Comparison of ENCODE assay signal across 19 mouse cellular contexts in the genomic region with DNA sequence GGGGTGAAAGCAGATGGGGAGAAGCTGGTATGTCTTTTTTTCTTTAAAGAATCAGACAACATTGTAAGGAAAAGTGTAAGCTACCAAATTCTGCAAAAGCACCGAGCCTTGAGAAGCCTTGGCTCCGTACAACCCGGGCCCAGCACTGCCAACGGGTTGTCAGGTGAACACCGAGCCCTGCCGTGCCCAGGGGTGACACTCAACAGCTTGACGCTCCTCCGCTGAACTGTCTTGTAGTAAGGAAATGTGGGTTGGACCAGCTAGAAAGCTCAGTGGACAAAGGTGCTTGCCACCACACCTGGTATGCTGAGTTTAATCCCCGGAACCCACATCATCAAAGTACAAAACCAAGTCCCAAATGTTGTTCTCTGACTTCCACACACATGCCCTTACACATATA.
"Had no signal": no experiment of that assay in that cellular context is flagged by ENCODE, and none has a peak within 500 bp of the region (broad histone marks: within the 10 kb centered on the region; RNA-seq: fewer than 3 reads in every experiment).

No protein-coding gene starts in this region.

- H3K9me3 ChIP-seq: midbrain, embryonic 10.5 days; midbrain, embryonic 12.5 days; neural tube, embryonic 13.5 days; neural tube, embryonic 15.5 days had no signal

- H3K9ac ChIP-seq: lung, embryonic 14.5 days; midbrain, embryonic 12.5 days; neural tube, embryonic 13.5 days; neural tube, embryonic 15.5 days had no signal

- H3K27me3 ChIP-seq: midbrain, embryonic 12.5 days; neural tube, embryonic 13.5 days; neural tube, embryonic 15.5 days had no signal

- H3K4me3 ChIP-seq: midbrain, embryonic 10.5 days; midbrain, embryonic 12.5 days; myocyte; neural tube, embryonic 13.5 days; neural tube, embryonic 15.5 days had no signal

- H3K27ac ChIP-seq: midbrain, embryonic 10.5 days; midbrain, embryonic 12.5 days; neural tube, embryonic 13.5 days; neural tube, embryonic 15.5 days had no signal

- H3K4me1 ChIP-seq: midbrain, embryonic 10.5 days; midbrain, embryonic 12.5 days; neural tube, embryonic 13.5 days; neural tube, embryonic 15.5 days had no signal

- ATAC-seq: midbrain, embryonic 16.5 days had no signal

- DNase-seq: lung, adult 18-20 months; lung, embryonic 14.5 days; lung, postnatal 10 days; lung, postnatal 4 days; midbrain, embryonic 14.5 days; retina, postnatal 1 day; right cerebral cortex, adult 18-20 months; right cerebral cortex, postnatal 25 days; right cerebral cortex, postnatal 4 days; spleen, adult 18-20 months; thymus, adult 18-20 months; thymus, postnatal 14 days; thymus, postnatal 36 days had no signal

- H3K4me2 ChIP-seq: lung, embryonic 14.5 days; midbrain, embryonic 12.5 days; neural tube, embryonic 13.5 days; neural tube, embryonic 15.5 days had no signal
